Mouse (Mus musculus): Measurements from ENCODE around the gene Pum2.

GRCm38 (mm10) chr12:8754116-8754515, 80.2 kb downstream of the Pum2 start:
- TF ChIP-seq POLR2A (IDR thresholded peaks at IDR 0.05; ENCODE audit: borderline replicate concordance, control insufficient read depth, low read depth, low read length) (no peak), CTCF (IDR thresholded peaks at IDR 0.05; ENCODE audit: control insufficient read depth, insufficient read depth, low read length) (no peak)

Measured in bone marrow, adult 2 months (tissue).